Mouse (Mus musculus): Measurements from ENCODE around the gene Gtsf1l.

GRCm38 (mm10) chr2:163060630-163061029 is 27.0 kb downstream of the Gtsf1l start:
- TF ChIP-seq GATA1 (IDR thresholded peaks at IDR 0.05; ENCODE audit: low read length) (no peak), TAL1 (IDR thresholded peaks at IDR 0.05; ENCODE audit: low read length) (no peak)
